Mouse (Mus musculus) right cerebral cortex, adult 2 months (tissue): Measurements from ENCODE around the gene Ndufaf8.

ENCODE experiments used
- DNase-seq, 2 experiments: peaks; one replicate each; pipeline ENCODE4 v3.0.0; 2021 to 2022; ENCODE audit warnings: low spot score in 2 of 2

Ndufaf8 gene

DNA sequence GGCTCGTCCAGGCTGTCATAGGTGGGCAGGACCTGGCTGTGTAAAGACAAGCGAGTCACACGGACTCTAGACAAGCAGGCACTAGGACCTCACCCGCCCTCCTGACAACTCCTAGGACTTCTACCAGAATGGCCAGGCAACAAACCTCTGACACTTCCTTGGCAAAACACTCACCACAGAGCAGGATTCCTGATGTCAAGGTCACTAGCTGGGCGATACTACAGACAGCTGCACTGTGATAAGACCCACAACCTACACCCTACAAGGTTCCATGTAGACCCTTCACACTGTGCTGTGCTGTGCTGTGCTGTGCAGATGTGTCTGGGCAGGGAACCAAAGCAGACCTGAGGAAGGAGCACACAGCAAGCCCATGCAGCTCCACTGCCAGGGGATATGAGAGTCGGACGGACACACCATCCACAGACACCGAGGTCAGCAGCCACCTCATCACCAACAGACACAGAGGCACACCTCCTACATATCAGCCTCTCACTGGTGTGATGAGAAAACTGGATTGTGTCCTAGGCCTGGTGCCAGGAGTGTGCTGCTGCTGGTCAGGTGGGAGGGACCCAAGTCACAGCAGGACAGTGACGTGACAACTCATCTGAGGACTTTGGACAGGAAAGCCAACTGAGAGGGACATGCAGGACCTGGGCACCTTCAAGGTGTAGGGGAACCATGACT is 36.3 kb downstream of the Ndufaf8 start:
- DNase-seq = no peak

DNA sequence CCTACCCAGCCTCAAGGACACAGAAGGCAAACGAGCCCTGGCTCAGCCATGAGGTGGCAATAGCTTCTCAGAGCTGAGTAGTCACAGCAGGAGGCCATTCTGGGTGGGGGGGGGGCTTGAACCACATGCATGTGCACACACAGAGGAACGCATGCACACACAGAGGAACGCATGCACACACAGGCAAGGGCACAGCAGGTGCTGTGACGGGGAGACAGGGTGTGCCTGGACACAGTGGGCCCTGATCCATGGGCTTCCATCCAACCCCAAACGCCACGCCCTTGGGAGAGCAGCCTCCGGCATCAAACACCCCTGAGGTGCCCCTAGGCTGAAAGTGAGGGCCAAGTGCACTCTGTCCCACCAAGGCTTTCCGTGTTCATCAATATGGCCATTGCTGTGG is 37.5 kb downstream of the Ndufaf8 start:
- DNase-seq = no peak

DNA sequence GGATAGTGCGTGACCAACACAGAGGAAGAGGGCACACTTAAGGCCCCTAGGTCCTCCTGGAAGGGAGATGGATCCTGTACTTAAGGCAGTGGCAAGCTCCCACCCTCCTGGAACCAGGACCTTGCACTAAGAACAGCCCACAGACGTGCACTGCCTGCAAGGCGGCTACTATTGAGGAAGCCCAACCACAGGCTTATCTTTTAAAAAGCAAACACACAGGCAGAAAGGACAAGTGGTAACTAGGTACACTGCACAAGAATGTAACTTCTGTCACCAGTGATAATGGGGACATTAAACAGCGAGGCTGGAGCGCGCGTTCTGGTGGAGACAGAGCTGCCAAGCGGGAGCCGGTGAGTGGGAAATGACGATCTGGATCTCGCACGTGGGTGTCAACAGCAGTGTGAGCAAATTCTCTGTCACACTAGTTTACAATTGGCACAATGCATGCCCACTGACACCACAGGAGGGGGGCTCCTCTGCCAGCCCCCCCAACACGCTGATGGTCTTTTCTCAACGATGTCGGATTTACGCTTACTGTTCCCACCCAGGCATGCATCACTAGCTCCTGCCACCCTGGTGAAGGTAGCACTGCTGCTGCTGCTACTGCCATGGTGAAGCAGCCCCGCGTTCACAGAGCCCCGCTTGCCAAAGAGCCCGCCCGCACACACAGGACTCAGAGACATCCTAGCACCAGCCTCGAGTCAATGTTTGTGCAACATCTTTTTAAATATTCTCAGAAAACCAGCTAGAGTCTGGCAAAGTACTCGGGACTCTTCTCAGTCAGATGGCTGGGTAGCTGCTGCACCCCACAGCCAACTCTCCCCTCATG is 38.3 kb downstream of the Ndufaf8 start:
- peak; percentile 79 to 83 for DNase-seq

DNA sequence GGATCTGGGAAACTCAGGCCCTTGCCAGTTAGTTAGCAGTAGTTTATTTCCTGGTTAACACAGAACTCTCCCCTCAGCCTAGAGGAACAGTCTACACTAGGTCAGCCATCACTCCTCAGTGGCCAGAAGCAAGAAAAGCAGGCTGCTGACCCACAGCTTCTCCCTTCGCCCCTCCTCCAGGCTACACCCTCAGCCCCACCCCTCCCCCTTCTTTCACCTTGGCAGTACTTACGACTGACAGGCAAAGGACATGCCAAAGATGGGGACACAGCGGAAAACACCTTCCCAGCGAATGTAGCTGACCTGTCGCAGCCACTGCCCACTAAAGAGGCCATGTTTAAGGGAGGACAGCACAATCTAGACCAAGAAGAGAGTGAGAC is 38.9 kb downstream of the Ndufaf8 start:
- no peak for DNase-seq

DNA sequence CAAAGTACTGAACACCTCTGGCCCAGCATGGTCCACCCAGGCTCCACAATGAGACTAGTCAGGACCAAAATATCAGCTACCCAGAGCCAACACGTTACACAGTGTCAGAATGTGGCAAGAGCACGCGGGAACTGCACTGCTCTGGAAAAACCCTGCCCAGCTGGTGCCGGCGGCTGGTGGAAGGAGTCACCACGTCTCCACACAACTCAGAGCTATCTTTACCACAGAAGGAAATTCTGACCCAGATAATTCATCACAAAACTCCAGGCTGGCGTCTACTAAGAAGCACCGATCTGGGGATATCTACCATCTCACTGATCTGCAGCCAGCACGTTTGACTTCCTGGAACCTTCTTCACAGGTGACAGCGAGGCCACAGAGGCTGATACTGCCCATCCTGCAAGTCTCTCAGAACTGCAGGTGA is 40.6 kb downstream of the Ndufaf8 start:
- peak; percentile 26 to 37 for DNase-seq

DNA sequence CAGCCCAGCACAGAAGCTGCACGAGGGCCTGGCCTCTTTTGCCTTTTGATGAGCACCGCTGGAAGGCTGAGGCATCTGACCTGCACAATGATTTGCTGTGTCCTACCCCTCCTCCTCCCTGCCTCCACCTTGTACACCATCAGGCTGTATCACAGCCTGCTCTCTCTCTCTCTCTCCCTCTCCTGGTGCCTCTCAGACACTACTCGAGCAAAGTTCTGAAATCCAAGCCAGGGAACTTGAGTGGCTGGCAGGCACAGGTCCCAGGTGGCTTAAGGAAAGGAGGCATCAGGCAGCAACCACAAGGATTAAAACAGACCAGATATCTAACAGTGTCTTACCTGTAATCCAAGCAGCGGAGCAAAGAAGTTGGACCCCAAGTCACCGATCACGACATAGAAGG is 41.5 kb downstream of the Ndufaf8 start:
- DNase-seq = no peak

DNA sequence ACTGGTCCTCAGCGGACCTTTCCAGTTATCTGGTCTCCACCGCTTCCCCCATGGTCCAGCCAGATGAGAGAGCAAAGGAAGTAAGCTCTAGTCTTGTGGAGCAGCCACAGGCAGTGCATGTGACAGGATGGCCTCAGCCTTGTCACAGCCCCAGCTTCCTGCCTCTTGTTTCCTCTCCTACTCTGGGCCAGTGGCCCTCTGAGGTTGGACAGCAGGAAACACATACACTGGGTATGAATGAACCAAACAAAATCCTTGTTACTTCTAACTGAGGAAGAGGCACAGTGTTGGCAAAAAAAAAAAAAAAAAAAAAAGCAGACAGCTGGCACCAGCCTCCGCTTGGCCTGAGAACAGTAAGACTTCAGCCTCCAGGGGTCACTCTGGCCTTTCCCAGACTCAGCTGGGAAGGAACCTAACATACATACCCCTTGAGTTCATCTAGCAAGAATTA is 43.9 kb downstream of the Ndufaf8 start:
- no peak for DNase-seq

DNA sequence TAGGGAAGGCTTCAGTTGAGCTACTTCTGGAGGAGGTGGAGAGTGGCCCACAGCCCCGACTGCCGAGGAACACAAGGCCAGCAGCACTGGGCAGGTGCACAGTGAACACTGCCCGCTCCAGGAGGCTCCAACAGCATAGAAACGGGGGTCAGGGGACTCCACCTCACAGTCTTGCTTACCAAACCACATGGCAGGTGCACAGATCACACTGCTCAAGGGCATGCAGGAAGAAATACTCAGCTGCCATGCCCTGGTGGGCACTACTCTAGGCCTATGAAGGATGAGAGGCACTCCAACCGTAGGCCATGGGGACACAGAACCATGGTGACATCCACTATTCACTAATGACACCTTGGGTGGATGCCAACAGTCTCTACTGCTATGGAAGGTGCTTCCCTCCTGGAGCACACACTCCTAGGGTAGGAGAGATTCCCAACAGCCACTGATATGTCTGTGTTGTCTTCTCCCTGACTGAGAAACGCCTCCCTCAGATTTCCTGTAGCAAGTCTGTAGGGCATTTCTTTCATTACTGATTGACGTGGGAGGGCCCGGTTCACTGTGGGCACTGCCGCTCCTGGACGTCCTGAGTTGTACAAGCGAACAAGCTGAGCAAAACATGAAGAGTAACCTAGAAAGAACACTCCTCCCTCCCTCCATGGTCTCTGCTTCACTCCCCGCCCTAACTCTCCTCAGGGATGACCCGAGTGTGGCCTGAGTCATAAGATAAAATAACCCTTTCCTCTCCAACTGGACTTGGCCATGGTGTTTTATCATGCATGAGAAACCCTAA is 45.2 kb downstream of the Ndufaf8 start:
- no peak for DNase-seq

DNA sequence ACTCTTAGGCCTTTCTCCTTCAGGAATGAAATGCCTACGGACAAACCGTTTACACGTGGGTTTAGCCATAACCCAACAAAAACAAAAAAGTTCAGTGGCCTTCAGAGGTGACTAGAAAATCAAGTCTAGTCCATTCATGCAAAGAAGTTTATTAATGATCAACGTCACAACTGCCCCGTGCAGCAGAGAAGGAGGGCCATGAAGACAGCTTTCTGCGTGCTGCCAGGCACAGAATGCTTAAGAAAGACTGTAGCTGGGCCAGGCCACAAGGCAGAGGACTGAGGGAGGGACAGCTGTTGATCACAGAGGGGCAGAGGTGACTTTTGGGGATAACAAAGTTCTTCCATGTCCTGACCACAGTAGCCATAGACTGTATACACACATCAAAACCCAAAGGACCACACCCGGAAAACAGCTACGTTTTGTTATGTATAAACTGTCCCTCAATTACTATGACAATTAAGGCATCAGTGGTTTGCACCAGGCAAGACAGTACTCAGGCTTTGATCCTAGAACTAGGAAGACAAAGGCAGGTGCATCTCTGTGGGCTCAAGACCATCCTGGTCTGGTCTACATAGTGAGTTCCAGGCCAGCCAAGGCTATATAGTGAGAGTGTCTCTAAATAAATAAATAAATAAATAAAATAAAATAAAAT is 49.6 kb downstream of the Ndufaf8 start:
- no peak for DNase-seq

DNA sequence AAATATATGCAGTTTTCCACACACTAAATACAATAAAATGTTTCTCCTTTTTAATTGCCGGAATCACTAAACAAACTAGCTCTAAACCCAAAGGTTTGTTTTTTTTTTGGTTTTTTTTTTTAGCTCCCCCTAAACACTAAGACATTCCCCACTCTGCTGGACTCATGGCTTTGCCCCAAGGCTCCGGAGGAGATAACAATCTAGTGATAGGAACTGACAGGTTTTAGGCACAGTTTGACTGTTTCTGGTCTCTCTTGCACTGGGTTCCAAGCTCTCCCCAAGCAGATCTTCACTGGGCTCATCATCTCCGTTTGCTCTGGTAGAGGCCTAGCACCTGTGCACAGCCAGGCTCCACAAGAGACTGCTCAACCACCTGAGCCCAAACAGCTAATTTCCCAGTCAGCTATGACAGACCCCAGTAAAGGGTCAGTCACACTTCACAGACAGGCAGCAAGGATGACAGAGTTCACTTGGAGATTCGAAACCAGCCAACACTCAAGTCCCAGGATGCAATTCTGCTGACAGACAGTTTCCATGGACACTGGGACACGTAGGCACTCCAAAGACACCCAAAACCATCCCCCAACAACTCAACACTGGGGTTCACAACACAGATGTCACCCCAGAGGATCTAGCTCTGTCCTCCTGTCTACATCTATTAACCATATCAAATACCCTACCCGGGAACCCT is 50.9 kb downstream of the Ndufaf8 start:
- DNase-seq = no peak
